Mouse (Mus musculus) spleen, adult 12 weeks (tissue): ENCODE data around the gene Itpr2.

Source experiments
- DNase-seq: peaks from one replicate; pipeline ENCODE4 v3.0.0; 2022; ENCODE audit warnings: low spot score

Itpr2 gene

GRCm38 (mm10) chr6:146220071-146220470 is 282.0 kb downstream of the Itpr2 start:
- no peak for DNase-seq

GRCm38 (mm10) chr6:146219534-146219933 is 282.5 kb downstream of the Itpr2 start:
- peak; percentile 65 for DNase-seq

- DNase-seq: no peak
Measured at GRCm38 (mm10) chr6:146215302-146215701, 286.7 kb downstream of the Itpr2 start.

- no peak for DNase-seq
Measured at GRCm38 (mm10) chr6:146212339-146212738, 289.7 kb downstream of the Itpr2 start.

- no peak for DNase-seq
Measured at GRCm38 (mm10) chr6:146211233-146211632, 290.8 kb downstream of the Itpr2 start.

GRCm38 (mm10) chr6:146208983-146209382 is 293.0 kb downstream of the Itpr2 start:
- DNase-seq: no peak

- no peak for DNase-seq
Measured at GRCm38 (mm10) chr6:146207204-146207959, 294.6 kb downstream of the Itpr2 start.

GRCm38 (mm10) chr6:146205136-146205535 is 296.9 kb downstream of the Itpr2 start:
- DNase-seq: no peak

GRCm38 (mm10) chr6:146204470-146204869 is 297.6 kb downstream of the Itpr2 start:
- no peak for DNase-seq

- no peak for DNase-seq
Measured at GRCm38 (mm10) chr6:146197868-146198379, 304.1 kb downstream of the Itpr2 start.

GRCm38 (mm10) chr6:146196701-146197100 is 305.3 kb downstream of the Itpr2 start:
- no peak for DNase-seq

- DNase-seq: no peak
Measured at GRCm38 (mm10) chr6:146195854-146196457, 306.1 kb downstream of the Itpr2 start.

- no peak for DNase-seq
Measured at GRCm38 (mm10) chr6:146191931-146192330, 310.1 kb downstream of the Itpr2 start.

GRCm38 (mm10) chr6:146190006-146190405 is 312.0 kb downstream of the Itpr2 start:
- no peak for DNase-seq

GRCm38 (mm10) chr6:146185532-146185931 is 316.5 kb downstream of the Itpr2 start:
- DNase-seq: no peak

GRCm38 (mm10) chr6:146184771-146185170 is 317.3 kb downstream of the Itpr2 start:
- DNase-seq: no peak

- DNase-seq: no peak
Measured at GRCm38 (mm10) chr6:146174644-146175250, 327.3 kb downstream of the Itpr2 start.

GRCm38 (mm10) chr6:146170603-146171051 is 331.4 kb downstream of the Itpr2 start:
- no peak for DNase-seq

GRCm38 (mm10) chr6:146167207-146167606 is 334.8 kb downstream of the Itpr2 start:
- DNase-seq: no peak

- no peak for DNase-seq
Measured at GRCm38 (mm10) chr6:146159641-146160040, 342.4 kb downstream of the Itpr2 start.

- DNase-seq: no peak
Measured at GRCm38 (mm10) chr6:146158717-146159116, 343.3 kb downstream of the Itpr2 start.

- no peak for DNase-seq
Measured at GRCm38 (mm10) chr6:146157983-146158535, 344.0 kb downstream of the Itpr2 start.

- no peak for DNase-seq
Measured at GRCm38 (mm10) chr6:146157099-146157498, 344.9 kb downstream of the Itpr2 start.
